Mouse (Mus musculus) thymus, postnatal 36 days (tissue): Measurements from ENCODE around the gene Gart.

ENCODE experiments used
- DNase-seq, 2 experiments: peaks; one replicate each; pipeline ENCODE4 v3.0.0; 2022; ENCODE audit warnings: mixed read lengths in 2 of 2

The Gart gene

GRCm38 (mm10) chr16:91646681-91647419 lies at the start of gene Gart:
TSS of gene Gart (minus strand) at chr16:91646952.
- DNase-seq: peak; percentile 95 to 96

DNA sequence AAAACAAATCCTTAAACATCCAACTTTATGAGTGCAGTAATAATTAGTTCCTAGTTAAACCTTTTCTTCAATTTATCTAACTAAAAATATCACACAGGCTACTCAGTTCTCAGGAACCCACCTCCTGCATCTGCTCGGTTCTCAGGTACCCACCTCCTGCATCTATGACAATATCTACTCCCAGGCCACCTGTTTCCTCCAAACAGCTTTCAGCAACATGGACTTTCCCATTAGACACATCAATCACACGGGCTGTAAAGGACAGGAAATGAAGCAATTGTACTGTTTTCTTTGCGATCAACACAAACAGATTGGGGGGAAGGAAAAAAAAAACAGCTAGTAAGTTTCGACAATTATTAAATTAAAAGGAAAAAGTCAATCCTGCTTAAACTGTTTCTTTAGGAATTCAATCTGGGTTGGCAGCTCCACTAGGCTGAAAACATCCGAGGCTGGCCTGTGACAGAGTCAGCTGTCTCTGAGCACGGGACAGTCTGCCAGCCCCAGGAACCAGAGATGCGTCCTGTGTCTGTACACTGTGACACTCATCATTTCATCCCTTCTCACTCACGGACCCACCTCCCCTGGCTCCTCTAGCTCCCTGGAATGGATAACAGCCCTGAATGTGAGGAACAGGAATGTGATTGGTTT lies 48.5 kb upstream of the Gart start:
- DNase-seq: no peak

DNA sequence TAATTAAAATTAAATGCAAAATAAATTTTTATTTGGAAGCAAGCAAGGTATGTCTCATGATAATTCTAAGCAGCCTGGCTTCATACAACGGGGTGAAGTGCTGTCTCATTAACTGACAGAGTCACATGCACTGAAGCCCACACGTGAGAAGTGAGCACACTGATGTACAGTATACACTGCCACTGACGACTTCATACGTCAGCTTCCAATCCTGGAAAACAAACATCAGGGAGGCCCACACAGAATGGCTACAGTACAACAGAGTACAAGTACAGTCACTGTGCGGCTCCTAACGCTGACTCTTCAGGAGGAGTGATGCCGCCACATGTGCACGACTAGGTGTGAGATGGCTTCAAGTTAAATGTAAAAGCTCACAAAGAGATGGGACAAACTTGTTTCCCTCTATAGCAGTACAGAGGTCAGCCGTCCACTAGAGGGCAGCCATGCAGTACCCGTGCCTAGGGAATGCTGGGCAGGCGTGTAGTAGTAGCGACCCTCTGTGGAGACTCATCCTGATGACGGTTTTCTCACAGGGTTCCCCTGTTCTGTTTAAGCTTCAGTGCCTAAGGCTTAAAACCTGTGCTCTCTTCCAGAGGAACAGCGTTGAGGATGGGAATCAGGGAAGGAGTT lies 47.8 kb upstream of the Gart start:
- DNase-seq: peak; percentile 66 to 70

DNA sequence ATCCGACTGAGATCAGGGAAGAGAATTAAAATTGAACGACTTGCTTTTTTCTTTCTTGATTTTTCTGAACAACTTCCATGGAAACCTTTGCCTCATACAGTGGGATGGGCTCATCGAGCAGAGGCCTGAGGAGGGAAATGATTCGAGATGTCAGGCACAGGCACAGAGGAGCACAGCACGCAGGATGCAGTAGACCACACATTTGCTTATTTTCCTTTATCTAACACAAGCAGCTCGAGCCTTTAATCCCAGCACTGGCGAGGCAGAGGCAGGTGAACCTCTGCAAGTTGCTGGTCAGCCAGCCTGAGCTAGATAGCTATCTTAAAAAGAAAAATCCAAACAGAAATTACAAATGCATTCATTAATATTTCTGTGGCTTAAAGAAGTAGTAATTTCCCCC lies 43.0 kb upstream of the Gart start:
- peak in 1 of 2 experiments; percentile 21 for DNase-seq

- DNase-seq: peak; percentile 96
These were observed 42.0 kb upstream of the Gart start, which contains the start of gene Donson for GRCm38 (mm10) chr16:91688619-91689334. TSS of gene Donson (minus strand) at chr16:91688770.

GRCm38 (mm10) chr16:91688023-91688618 lies 41.4 kb upstream of the Gart start:
- DNase-seq: no peak

DNA sequence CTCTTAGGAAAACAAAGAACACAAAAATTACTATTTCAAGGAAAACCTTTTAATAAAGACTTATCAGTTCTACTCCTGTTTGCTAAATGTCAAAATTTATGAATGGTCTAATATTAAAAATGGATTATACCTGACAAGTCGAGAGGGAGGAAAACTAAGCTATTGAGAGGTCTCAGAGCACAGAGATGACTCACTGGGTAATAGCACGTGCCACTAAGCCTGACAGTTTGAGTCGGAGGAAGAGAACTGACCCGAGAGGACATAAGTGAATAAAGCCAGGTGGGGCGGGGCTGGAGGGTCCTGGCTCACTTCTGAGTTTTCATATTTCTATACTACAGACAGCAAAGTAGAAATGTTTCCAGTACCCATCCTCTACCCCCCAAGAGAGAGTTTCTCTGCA lies 39.6 kb upstream of the Gart start:
- DNase-seq: no peak

DNA sequence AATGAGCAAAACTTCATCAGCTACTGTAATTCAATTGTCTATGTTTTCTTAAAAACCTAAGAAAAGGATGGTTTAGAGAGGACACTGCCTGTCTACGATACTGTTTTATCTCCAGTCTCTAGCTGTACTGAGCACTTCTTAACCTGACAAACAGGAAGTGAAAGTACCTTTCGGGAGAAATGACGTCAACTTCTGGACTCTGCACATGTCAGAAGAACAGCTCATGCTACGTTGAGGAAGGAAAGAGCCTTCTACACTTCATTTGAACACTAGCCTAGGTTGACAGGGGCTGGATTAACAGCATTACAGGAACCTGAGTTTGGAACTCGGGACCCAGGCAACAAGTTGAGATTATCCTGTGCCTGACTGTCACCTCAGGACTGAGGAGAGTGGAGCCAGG lies 38.8 kb upstream of the Gart start:
- DNase-seq: no peak

GRCm38 (mm10) chr16:91680656-91681055 lies 33.9 kb upstream of the Gart start:
- no peak for DNase-seq

DNA sequence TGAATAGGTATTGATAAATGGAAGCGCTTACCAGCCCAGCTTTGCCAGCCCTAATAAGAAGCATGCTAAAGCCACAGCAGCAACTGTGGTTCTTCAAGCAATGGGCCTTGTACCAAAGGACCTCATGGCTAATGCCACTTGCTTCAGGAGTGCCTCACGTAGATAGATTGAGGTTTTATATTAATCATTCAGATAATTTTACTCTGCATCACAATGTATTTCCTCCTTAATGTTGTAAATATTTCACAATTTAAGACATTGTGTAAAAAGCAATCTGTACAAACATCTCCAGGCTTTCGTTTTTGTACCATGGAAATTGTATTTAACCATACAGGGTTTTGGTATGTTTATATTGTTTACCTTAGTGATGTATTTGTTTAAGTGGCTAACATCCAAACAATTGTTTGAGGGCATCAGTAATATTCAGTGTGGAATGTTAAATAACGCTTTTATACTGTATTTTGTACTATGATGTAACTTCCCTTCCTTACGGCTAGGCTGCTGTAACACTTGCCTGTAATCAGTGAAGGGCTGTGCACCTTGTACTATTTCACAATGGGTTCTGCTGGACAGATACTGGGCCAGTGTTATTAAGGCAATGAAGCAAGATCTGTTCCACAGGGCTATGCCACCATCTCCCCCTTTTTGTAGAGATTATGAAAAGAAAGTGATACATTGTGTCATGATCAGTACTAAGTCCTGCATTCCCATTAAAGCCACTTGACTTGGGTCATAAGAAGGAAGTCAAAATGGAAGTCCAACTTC lies 31.6 kb upstream of the Gart start:
- DNase-seq: no peak

DNA sequence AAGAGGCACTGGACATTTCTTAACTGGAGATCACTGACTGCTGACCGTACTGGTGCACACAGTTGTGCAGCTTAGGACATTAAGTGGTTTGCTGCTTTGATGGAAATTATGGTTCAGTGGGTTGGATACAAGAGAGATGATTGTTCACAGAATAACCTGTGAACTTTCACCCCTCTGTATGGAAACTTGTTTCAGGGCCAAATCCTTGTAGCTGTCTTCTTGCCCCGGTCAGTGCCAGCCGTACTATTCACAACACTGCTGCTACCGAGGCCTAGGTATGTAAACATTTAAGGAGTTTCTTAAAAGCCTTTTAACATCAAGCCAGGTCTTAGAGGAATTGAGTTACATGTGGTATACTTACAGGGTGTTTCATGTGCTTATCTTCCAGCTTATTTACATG lies 27.7 kb upstream of the Gart start:
- DNase-seq: no peak

- no peak for DNase-seq
These were observed 17.0 kb upstream of the Gart start for GRCm38 (mm10) chr16:91663795-91664194.

DNA sequence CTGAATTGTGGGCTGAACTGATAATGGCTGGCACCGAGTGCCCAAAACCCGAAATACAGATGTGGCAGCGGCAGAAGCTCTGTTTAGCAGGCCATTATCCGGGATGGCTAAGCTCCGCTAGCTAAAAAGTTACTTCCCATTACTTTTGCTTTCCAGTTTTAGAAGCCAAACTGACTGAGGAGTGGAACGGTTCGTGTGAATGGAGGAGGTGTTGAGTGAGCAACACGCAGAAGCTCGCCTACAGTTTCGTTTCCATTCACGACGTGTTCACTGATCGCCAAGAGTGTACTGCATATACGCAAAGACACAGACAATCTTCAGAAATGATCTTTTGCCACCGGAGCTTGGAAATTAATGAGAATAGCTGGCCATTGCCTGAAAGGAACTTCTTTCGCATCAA lies 15.6 kb upstream of the Gart start:
- DNase-seq: no peak

DNA sequence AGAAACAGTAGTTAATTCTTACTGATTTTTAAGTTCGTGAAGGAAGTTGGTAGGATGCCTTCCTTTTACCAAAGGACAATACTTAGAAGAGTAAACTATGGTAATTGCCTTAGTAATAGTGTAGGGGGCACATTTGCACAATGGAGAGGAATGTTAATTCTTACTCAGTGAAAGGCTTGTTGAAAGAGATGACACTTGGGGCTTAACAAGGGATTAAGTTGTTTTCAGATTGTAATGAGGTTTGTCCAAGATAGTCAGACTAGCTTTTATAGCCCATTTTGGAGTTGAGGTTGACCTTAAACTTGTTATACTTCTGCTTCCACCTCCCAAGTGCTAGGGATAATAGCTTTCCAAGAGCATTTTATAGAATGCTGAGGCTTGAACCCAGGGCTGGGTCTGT lies 14.6 kb upstream of the Gart start:
- DNase-seq: no peak

DNA sequence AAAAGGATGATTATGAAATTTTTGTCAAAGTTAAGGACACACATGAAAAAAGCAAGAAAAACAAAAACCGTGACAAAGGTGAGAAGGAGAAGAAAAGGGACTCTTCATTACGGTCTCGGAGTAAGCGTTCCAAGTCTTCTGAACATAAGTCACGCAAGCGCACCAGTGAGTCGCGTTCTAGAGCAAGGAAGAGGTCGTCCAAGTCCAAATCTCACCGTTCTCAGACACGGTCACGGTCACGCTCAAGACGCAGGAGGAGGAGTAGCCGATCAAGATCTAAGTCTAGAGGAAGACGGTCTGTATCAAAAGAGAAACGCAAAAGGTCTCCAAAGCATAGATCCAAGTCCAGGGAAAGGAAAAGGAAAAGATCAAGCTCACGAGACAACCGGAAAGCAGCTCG lies 13.0 kb upstream of the Gart start:
- no peak for DNase-seq

- DNase-seq: no peak
These were observed 11.7 kb upstream of the Gart start for GRCm38 (mm10) chr16:91658471-91658870.

DNA sequence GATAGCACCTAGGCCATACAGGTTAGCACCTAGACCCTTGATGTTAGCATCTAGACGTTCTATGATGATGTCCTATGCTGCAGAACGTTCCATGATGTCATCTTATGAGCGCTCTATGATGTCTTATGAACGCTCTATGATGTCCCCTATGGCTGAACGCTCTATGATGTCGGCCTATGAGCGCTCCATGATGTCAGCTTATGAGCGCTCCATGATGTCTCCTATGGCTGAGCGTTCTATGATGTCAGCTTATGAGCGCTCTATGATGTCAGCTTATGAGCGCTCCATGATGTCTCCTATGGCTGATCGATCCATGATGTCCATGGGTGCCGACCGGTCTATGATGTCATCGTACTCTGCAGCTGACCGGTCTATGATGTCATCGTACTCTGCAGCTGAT lies 10.5 kb upstream of the Gart start:
- no peak for DNase-seq

DNA sequence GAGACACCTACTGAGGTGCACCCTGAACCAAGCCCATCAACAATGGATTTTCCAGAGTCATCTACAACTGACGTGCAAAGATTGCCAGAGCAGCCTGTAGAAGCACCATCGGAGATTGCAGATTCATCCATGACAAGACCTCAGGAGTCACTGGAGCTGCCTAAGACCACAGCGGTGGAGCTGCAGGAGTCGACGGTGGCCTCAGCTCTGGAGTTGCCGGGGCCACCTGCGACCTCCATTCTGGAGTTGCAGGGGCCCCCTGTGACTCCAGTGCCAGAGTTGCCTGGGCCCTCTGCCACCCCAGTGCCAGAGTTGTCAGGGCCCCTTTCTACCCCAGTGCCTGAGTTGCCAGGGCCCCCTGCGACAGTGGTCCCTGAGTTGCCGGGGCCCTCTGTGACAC lies 8.5 kb upstream of the Gart start:
- DNase-seq: no peak

- DNase-seq: no peak
These were observed 5.4 kb upstream of the Gart start for GRCm38 (mm10) chr16:91652191-91652590.

DNA sequence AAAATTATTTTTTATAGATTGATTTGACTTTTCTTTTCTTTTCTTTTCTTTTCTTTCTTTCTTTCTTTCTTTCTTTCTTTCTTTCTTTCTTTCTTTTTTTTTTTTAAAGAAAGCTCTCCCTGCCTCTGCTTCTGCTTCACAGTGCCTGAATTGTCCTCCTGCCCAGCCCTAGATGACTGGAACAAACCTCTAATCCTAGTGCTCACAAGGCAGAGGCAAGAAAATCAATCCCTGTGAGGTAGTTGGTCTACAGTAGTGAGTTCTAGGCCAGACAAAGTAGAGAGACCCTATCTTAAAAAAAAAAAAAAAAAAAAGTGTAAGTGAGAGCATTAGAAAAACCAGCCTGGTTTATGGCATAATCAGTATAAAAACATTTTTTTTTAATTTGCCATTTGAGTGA lies 3.0 kb upstream of the Gart start:
- DNase-seq: no peak

GRCm38 (mm10) chr16:91649246-91649645 lies 2.5 kb upstream of the Gart start:
- DNase-seq: no peak

- peak; percentile 80 for DNase-seq
These were observed 1.4 kb upstream of the Gart start for GRCm38 (mm10) chr16:91648220-91648550.
